Mouse (Mus musculus): ENCODE measurements around the gene Man2a1.

- TF ChIP-seq CTCF (IDR thresholded peaks at IDR 0.05): no peak
- TF ChIP-seq EP300 (IDR thresholded peaks at IDR 0.05; ENCODE audit: insufficient read depth, low read depth, low read length): no peak
Observed at GRCm38 (mm10) chr17:64592788-64593187, 7.7 kb upstream of the Man2a1 start.

Measured in heart, adult 2 months (tissue).